Mouse (Mus musculus): ENCODE measurements around the gene 4931409K22Rik. TPM values are rescaled to one million over a fixed set of nuclear protein-coding genes. Genes with fewer than 3 reads are reported as not detected.
A peak's percentile ranks its signal among the peaks of the same experiment; 100 is the strongest.
"Not testable (repeated sequence)": the region's sequence is repeated elsewhere in the genome, so short reads cannot be mapped to it uniquely, and the experiment has no call there.

4931409K22Rik gene
- polyA plus RNA-seq, 1 experiment = not detected

GRCm38 (mm10) chr5:24575948-24576347 lies 19.3 kb upstream of the 4931409K22Rik start:
- Histone ChIP-seq H3K27me3 (ENCODE audit: control insufficient read depth, insufficient read depth, insufficient read length) (no peaks in the 10 kb centered on the region), H3K4me3 (ENCODE audit: insufficient read depth, poor library complexity, severe bottlenecking) (peak overlapping the region; percentile 97), H3K79me3 (ENCODE audit: low read depth) (peaks cover 17% of the 10 kb centered on the region), H3K79me2 (ENCODE audit: control insufficient read depth, insufficient read depth) (peaks cover 46% of the 10 kb centered on the region), H3ac (ENCODE audit: control insufficient read depth, insufficient read length, low read depth) (peak overlapping the region; percentile 64), H3K36me3 (ENCODE audit: control insufficient read depth, insufficient read depth) (peaks cover 51% of the 10 kb centered on the region)
- no peak for TF ChIP-seq MAX (IDR thresholded peaks at IDR 0.05)
- TF ChIP-seq FOSL1 (IDR thresholded peaks at IDR 0.05; ENCODE audit: insufficient read depth, low read length, poor library complexity, severe bottlenecking) = no peak
- TF ChIP-seq CTCF (IDR thresholded peaks at IDR 0.05; ENCODE audit: control insufficient read depth, insufficient read depth, insufficient read length) = no peak
- TF ChIP-seq MYOG (IDR thresholded peaks at IDR 0.05; ENCODE audit: control insufficient read depth, extremely low read depth, insufficient read length) = no peak
- no peak for TF ChIP-seq CEBPB (IDR thresholded peaks at IDR 0.05; ENCODE audit: low read depth)
- TF ChIP-seq MYOD1 (IDR thresholded peaks at IDR 0.05; ENCODE audit: control insufficient read depth, insufficient read length, low read depth) = no peak

DNA sequence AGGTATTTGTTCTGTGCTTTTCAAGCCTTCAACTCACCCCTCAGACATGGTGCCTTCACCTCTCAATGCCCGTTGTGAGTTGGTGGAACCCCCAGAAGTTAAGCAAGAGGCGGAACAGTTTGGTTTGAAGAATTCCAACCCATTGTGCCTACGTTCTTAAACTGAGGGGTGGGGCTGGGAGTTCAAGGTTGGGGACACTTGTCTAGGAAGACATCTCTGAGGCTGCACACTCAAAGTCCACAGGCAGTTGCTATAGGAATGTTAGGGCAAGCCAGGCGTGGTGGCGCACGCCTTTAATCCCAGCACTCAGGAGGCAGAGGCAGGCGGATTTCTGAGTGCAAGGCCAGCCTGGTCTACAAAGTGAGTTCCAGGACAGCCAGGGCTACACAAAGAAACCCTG lies 1.3 kb downstream of the 4931409K22Rik start:
- H3K79me3 ChIP-seq (ENCODE audit: low read depth); H3K79me2 ChIP-seq (ENCODE audit: control insufficient read depth, insufficient read depth); H3K4me3 ChIP-seq (ENCODE audit: insufficient read depth, poor library complexity, severe bottlenecking); H3K36me3 ChIP-seq (ENCODE audit: control insufficient read depth, insufficient read depth); H3ac ChIP-seq (ENCODE audit: control insufficient read depth, insufficient read length, low read depth): not testable (repeated sequence)
- peaks cover 42% of the 10 kb centered on the region for H3K27me3 ChIP-seq (ENCODE audit: control insufficient read depth, insufficient read depth, insufficient read length)

DNA sequence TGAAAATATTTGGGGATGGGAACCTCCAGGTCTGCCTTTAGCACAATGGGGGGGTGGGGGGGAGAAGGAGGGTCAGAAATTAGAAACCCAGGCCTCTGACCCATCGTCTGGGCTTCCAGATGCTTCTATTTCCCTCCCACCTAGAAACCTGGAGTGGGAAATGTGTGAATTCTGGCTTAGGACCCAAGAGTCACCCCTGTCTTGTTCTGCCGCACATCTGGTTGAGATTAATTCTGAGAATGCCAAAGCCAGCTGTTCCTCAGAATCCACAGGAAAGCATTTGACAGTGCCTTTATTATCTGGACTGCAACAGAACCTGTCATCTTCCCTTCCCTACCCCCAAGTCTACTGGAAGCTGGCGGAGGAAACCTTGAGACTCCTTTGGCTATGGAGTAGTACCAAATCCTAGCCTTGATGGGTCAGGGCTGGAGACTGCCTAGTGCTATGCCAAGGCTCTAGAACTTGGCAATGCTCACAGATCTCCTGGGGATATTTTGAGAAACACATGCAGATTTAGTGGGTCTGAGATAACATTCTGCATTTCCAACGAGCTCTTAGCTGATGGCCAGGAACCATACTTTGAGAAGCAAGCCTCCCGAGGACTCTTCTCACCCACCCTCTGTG lies 2.9 kb downstream of the 4931409K22Rik start:
- no peaks in the 10 kb centered on the region for H3K79me3 ChIP-seq (ENCODE audit: low read depth)
- H3ac ChIP-seq (ENCODE audit: control insufficient read depth, insufficient read length, low read depth) = no peak overlapping the region
- H3K27me3 ChIP-seq (ENCODE audit: control insufficient read depth, insufficient read depth, insufficient read length) = peaks cover 58% of the 10 kb centered on the region
- no peaks in the 10 kb centered on the region for H3K79me2 ChIP-seq (ENCODE audit: control insufficient read depth, insufficient read depth)
- no peaks in the 10 kb centered on the region for H3K36me3 ChIP-seq (ENCODE audit: control insufficient read depth, insufficient read depth)
- no peak overlapping the region for H3K4me3 ChIP-seq (ENCODE audit: insufficient read depth, poor library complexity, severe bottlenecking)
- TF ChIP-seq USF1 (IDR thresholded peaks at IDR 0.05; ENCODE audit: low read depth) = no peak
- TF ChIP-seq MYOD1 (IDR thresholded peaks at IDR 0.05; ENCODE audit: control insufficient read depth, insufficient read length, low read depth) = no peak
- no peak for TF ChIP-seq MAX (IDR thresholded peaks at IDR 0.05)

GRCm38 (mm10) chr5:24551317-24551688 lies 5.3 kb downstream of the 4931409K22Rik start:
- H3K79me2 ChIP-seq (ENCODE audit: control insufficient read depth, insufficient read depth) = no peaks in the 10 kb centered on the region
- no peak overlapping the region for H3ac ChIP-seq (ENCODE audit: control insufficient read depth, insufficient read length, low read depth)
- TF ChIP-seq USF1 (IDR thresholded peaks at IDR 0.05; ENCODE audit: low read depth) (no peak), MYOG (IDR thresholded peaks at IDR 0.05; ENCODE audit: control insufficient read depth, extremely low read depth, insufficient read length) (no peak), MYOD1 (IDR thresholded peaks at IDR 0.05; ENCODE audit: control insufficient read depth, insufficient read length, low read depth) (no peak), CEBPB (IDR thresholded peaks at IDR 0.05; ENCODE audit: low read depth) (no peak), FOSL1 (IDR thresholded peaks at IDR 0.05; ENCODE audit: insufficient read depth, low read length, poor library complexity, severe bottlenecking) (no peak), MAX (IDR thresholded peaks at IDR 0.05) (no peak), CTCF (IDR thresholded peaks at IDR 0.05; ENCODE audit: control insufficient read depth, insufficient read depth, insufficient read length) (no peak)
- H3K4me3 ChIP-seq (ENCODE audit: insufficient read depth, poor library complexity, severe bottlenecking) = no peak overlapping the region
- H3K27me3 ChIP-seq (ENCODE audit: control insufficient read depth, insufficient read depth, insufficient read length) = peaks cover 73% of the 10 kb centered on the region
- no peaks in the 10 kb centered on the region for H3K79me3 ChIP-seq (ENCODE audit: low read depth)
- H3K36me3 ChIP-seq (ENCODE audit: control insufficient read depth, insufficient read depth) = no peaks in the 10 kb centered on the region

- Histone ChIP-seq H3K79me3 (ENCODE audit: low read depth) (no peaks in the 10 kb centered on the region), H3K27me3 (ENCODE audit: control insufficient read depth, insufficient read depth, insufficient read length) (peaks cover 77% of the 10 kb centered on the region), H3K4me3 (ENCODE audit: insufficient read depth, poor library complexity, severe bottlenecking) (no peak overlapping the region), H3ac (ENCODE audit: control insufficient read depth, insufficient read length, low read depth) (no peak overlapping the region), H3K79me2 (ENCODE audit: control insufficient read depth, insufficient read depth) (no peaks in the 10 kb centered on the region), H3K36me3 (ENCODE audit: control insufficient read depth, insufficient read depth) (no peaks in the 10 kb centered on the region)
- TF ChIP-seq MAX (IDR thresholded peaks at IDR 0.05) (no peak), CTCF (IDR thresholded peaks at IDR 0.05; ENCODE audit: control insufficient read depth, insufficient read depth, insufficient read length) (no peak), USF1 (IDR thresholded peaks at IDR 0.05; ENCODE audit: low read depth) (no peak), CEBPB (IDR thresholded peaks at IDR 0.05; ENCODE audit: low read depth) (no peak), MYOD1 (IDR thresholded peaks at IDR 0.05; ENCODE audit: control insufficient read depth, insufficient read length, low read depth) (no peak), MYOG (IDR thresholded peaks at IDR 0.05; ENCODE audit: control insufficient read depth, extremely low read depth, insufficient read length) (no peak), FOSL1 (IDR thresholded peaks at IDR 0.05; ENCODE audit: insufficient read depth, low read length, poor library complexity, severe bottlenecking) (no peak)
Measured at GRCm38 (mm10) chr5:24550598-24551316, 5.9 kb downstream of the 4931409K22Rik start.

- TF ChIP-seq USF1 (IDR thresholded peaks at IDR 0.05; ENCODE audit: low read depth) (no peak), MYOG (IDR thresholded peaks at IDR 0.05; ENCODE audit: control insufficient read depth, extremely low read depth, insufficient read length) (no peak), MAX (IDR thresholded peaks at IDR 0.05) (no peak), MYOD1 (IDR thresholded peaks at IDR 0.05; ENCODE audit: control insufficient read depth, insufficient read length, low read depth) (no peak), FOSL1 (IDR thresholded peaks at IDR 0.05; ENCODE audit: insufficient read depth, low read length, poor library complexity, severe bottlenecking) (no peak), CEBPB (IDR thresholded peaks at IDR 0.05; ENCODE audit: low read depth) (no peak), CTCF (IDR thresholded peaks at IDR 0.05; ENCODE audit: control insufficient read depth, insufficient read depth, insufficient read length) (no peak)
- no peak overlapping the region for H3ac ChIP-seq (ENCODE audit: control insufficient read depth, insufficient read length, low read depth)
- H3K79me2 ChIP-seq (ENCODE audit: control insufficient read depth, insufficient read depth) = no peaks in the 10 kb centered on the region
- H3K27me3 ChIP-seq (ENCODE audit: control insufficient read depth, insufficient read depth, insufficient read length) = peaks cover 45% of the 10 kb centered on the region
- no peaks in the 10 kb centered on the region for H3K79me3 ChIP-seq (ENCODE audit: low read depth)
- no peaks in the 10 kb centered on the region for H3K36me3 ChIP-seq (ENCODE audit: control insufficient read depth, insufficient read depth)
- H3K4me3 ChIP-seq (ENCODE audit: insufficient read depth, poor library complexity, severe bottlenecking) = no peak overlapping the region
Measured at GRCm38 (mm10) chr5:24542643-24543042, 14.0 kb downstream of the 4931409K22Rik start.
